Comparison of ENCODE assay signal across 14 mouse cellular contexts in the genomic region with DNA sequence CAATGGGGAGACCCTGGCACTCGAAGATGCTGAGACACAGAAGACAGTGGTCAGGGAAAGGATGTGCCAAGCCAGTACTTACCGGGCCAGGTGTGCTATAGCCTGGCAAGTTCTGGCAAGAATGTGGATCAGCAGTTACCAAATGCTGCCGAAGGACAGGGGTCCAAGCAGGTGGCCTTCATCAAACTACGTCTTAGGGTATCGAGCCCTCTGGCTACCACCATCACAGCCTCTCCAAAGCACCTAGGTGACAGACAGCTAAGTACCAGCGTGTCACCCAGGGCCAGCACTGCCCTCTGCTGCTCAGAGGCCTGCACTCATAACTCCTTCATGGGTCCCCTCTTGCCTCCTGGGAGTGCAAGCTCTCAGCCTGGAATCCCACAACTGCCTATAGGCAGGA. TPM values are rescaled to one million over a fixed set of nuclear protein-coding genes. Genes with fewer than 3 reads are reported as not detected.
A peak's percentile ranks its signal among the peaks of the same experiment; 100 is the strongest.
DNase-seq lines count a peak whose midpoint lies in the region; ATAC-seq and TF ChIP-seq lines count a peak whose summit lies in the region.
"Had no signal": no experiment of that assay in that cellular context is flagged by ENCODE, and none has a peak within 500 bp of the region (broad histone marks: within the 10 kb centered on the region; RNA-seq: fewer than 3 reads in every experiment).

No protein-coding gene starts in this region.

- no peak overlapping the region for H3K4me3 ChIP-seq in liver, adult 2 months (ENCODE audit: insufficient read depth, low read depth, low read length)
- H3K4me3 ChIP-seq in liver, embryonic 12.5 days, result no peak overlapping the region
- no peak overlapping the region for H3K4me3 ChIP-seq in midbrain, embryonic 15.5 days
- H3K4me3 ChIP-seq: limb, embryonic 15.5 days had no signal

- 98% methylated on average over 6 of the region's 6 CpGs for WGBS in liver, adult 2 months
- 80% methylated on average over 6 of the region's 6 CpGs for whole genome bisulfite sequencing in liver, embryonic 12.5 days (ENCODE audit: insufficient replicate concordance)
- WGBS in midbrain, embryonic 15.5 days, result 88% methylated on average over 6 of the region's 6 CpGs

- no peak overlapping the region for H3K27ac ChIP-seq in liver, adult 2 months (replicated peaks; ENCODE audit: insufficient read depth, low read depth, low read length)
- H3K27ac ChIP-seq in liver, embryonic 12.5 days, result no peak overlapping the region
- no peak overlapping the region for H3K27ac ChIP-seq in midbrain, embryonic 15.5 days

- no peak overlapping the region for H3K9ac ChIP-seq in liver, adult 2 months (ENCODE audit: low read depth, low read length)
- no peak overlapping the region for H3K9ac ChIP-seq in liver, embryonic 12.5 days
- no peak overlapping the region for H3K9ac ChIP-seq in midbrain, embryonic 15.5 days
- H3K9ac ChIP-seq: limb, embryonic 15.5 days had no signal

- H3K4me1 ChIP-seq in liver, adult 2 months (ENCODE audit: control insufficient read depth, insufficient read depth, low read length), result 0 out of 2 replicates have a peak, but pooled peaks cover 4% of the 10 kb centered on the region
- peaks cover 33% of the 10 kb centered on the region for H3K4me1 ChIP-seq in liver, embryonic 12.5 days
- no peaks in the 10 kb centered on the region for H3K4me1 ChIP-seq in midbrain, embryonic 15.5 days

- no peak for TF ChIP-seq POLR2A in liver, adult 2 months (IDR thresholded peaks at IDR 0.05; ENCODE audit: extremely low read depth, insufficient read depth, low read length)

- no peaks in the 10 kb centered on the region for H3K27me3 ChIP-seq in liver, adult 2 months (ENCODE audit: control insufficient read depth, insufficient read depth, low read length)
- H3K27me3 ChIP-seq in liver, embryonic 12.5 days (replicated peaks), result no peaks in the 10 kb centered on the region
- H3K27me3 ChIP-seq in midbrain, embryonic 15.5 days (replicated peaks), result no peaks in the 10 kb centered on the region
- H3K27me3 ChIP-seq: limb, embryonic 15.5 days had no signal

- H3K79me2 ChIP-seq in liver, adult 2 months (ENCODE audit: control insufficient read depth, insufficient read depth, low read length), result no peaks in the 10 kb centered on the region

- no peak overlapping the region for H3K4me2 ChIP-seq in liver, embryonic 12.5 days
- H3K4me2 ChIP-seq in midbrain, embryonic 15.5 days, result no peak overlapping the region
- H3K4me2 ChIP-seq: limb, embryonic 15.5 days had no signal

- no peak for ATAC-seq in liver, embryonic 12.5 days
- ATAC-seq in inflammation-experienced regulatory T-cells, adult 6 months, result no peak
- ATAC-seq in midbrain, embryonic 15.5 days (replicated peaks), result no peak

- peak; percentile 15; the same call in 1 of the 2 replicates for TF ChIP-seq CTCF in liver, adult 2 months (IDR thresholded peaks at IDR 0.05; ENCODE audit: low read depth, low read length)

- no peaks in the 10 kb centered on the region for H3K9me3 ChIP-seq in liver, embryonic 12.5 days (replicated peaks)
- no peaks in the 10 kb centered on the region for H3K9me3 ChIP-seq in midbrain, embryonic 15.5 days
- H3K9me3 ChIP-seq: limb, embryonic 15.5 days had no signal

- DNase-seq in liver, adult 2 months (ENCODE audit: extremely low read depth, low read depth, low spot score), result no peak
- peak; percentile 44 for DNase-seq in 416B (ENCODE audit: low read depth)
- peak; percentile 57 for DNase-seq in B cell, adult 2 months
- peak; percentile 43 for DNase-seq in naive thymus-derived CD4-positive, alpha-beta T cell, adult 2 months (ENCODE audit: low read depth)
- DNase-seq: adrenal gland, adult 8-10 months; midbrain, embryonic 14.5 days had no signal

- H3K36me3 ChIP-seq in liver, adult 2 months (ENCODE audit: control insufficient read depth, insufficient read depth, low read length), result no peaks in the 10 kb centered on the region
- H3K36me3 ChIP-seq in liver, embryonic 12.5 days, result peaks cover 30% of the 10 kb centered on the region
- H3K36me3 ChIP-seq in midbrain, embryonic 15.5 days (replicated peaks), result peaks cover 9% of the 10 kb centered on the region; the same call in 1 of the 2 replicates

RNA-seq across cellular contexts. Expression of a gene that starts 33.6 kb away (rescaled TPM):
- not detected in 2 replicates for total RNA-seq in liver, adult 2 months (2014; rRNA removed)
- not detected in 2 replicates for polyA plus RNA-seq in liver, adult 2 months (2012; rRNA removed)
- polyA plus RNA-seq in liver, embryonic 12.5 days (2016; fragmentation: Nextera tagmentation; extraction: Ambion mirVana), result not detected in 2 replicates
- not detected for polyA plus RNA-seq in inflammation-experienced regulatory T-cells, adult 6 months (2017; shearing (Covaris generic))
- polyA plus RNA-seq in midbrain, embryonic 15.5 days (2015; fragmentation: Nextera tagmentation; extraction: Ambion mirVana), result not detected in 2 replicates
- total RNA-seq: adrenal gland, adult 8-10 months; layer of hippocampus, postnatal 10 days had no signal
- polyA plus RNA-seq: heart, embryonic 14.5 days; intestine, embryonic 14.5 days; limb, embryonic 15.5 days; midbrain, embryonic 14.5 days; stomach, embryonic 14.5 days had no signal
